Mouse (Mus musculus) cerebellum, adult 2 months (tissue): Measurements from ENCODE around the gene Foxj1.

Experiments
- CTCF ChIP-seq: fragments of 200-500 bp; IDR thresholded peaks from 2 replicates; pipeline ENCODE4 v1.5.1; 2011; ENCODE audit warnings: low read depth, mild to moderate bottlenecking, control low read depth, low read length, moderate library complexity, borderline replicate concordance; ENCODE audit not compliant: insufficient read depth
- POLR2A ChIP-seq: fragments of 200-500 bp; IDR thresholded peaks from 2 replicates; pipeline ENCODE4 v1.6.1; 2011; ENCODE audit warnings: low read length, control low read depth, borderline replicate concordance; ENCODE audit not compliant: insufficient read depth

GRCm38 (mm10) chr11:116358926-116359637, 23.9 kb upstream of the Foxj1 start:
- no peak for TF ChIP-seq CTCF
- TF ChIP-seq POLR2A, result no peak
